Mouse (Mus musculus): ENCODE data around the gene Cfap221. TPM values are rescaled to one million over a fixed set of nuclear protein-coding genes. Genes with fewer than 3 reads are reported as not detected.

Cfap221 gene
- under 1 TPM in 2 of 4 experiments, not detected in 2; 0.15 to 0.22 TPM for total RNA-seq (2022)

- DNase-seq = peak; percentile 38
Measured at GRCm38 (mm10) chr1:119996798-119997581, at the start of gene Cfap221. Gene Cfap221 (minus strand): TSS chr1:119997234.

- DNase-seq = no peak
Measured at GRCm38 (mm10) chr1:120044584-120044983, 47.5 kb upstream of the Cfap221 start.

GRCm38 (mm10) chr1:120042421-120042820, 45.4 kb upstream of the Cfap221 start:
- DNase-seq = no peak

GRCm38 (mm10) chr1:120038594-120038993, 41.6 kb upstream of the Cfap221 start:
- no peak for DNase-seq

GRCm38 (mm10) chr1:120037021-120037683, 40.1 kb upstream of the Cfap221 start:
- peak; percentile 26 for DNase-seq

GRCm38 (mm10) chr1:120035456-120036034, 38.5 kb upstream of the Cfap221 start:
- no peak for DNase-seq

- DNase-seq = no peak
Measured at GRCm38 (mm10) chr1:120034793-120035192, 37.8 kb upstream of the Cfap221 start.

- no peak for DNase-seq
Measured at GRCm38 (mm10) chr1:120033469-120033854, 36.4 kb upstream of the Cfap221 start.

GRCm38 (mm10) chr1:120032804-120033468, 35.9 kb upstream of the Cfap221 start:
- peak; percentile 70 for DNase-seq

GRCm38 (mm10) chr1:120030474-120030873, 33.4 kb upstream of the Cfap221 start:
- DNase-seq = no peak

GRCm38 (mm10) chr1:120027693-120028092, 30.7 kb upstream of the Cfap221 start:
- DNase-seq = no peak

GRCm38 (mm10) chr1:120025050-120025439, 28.0 kb upstream of the Cfap221 start:
- DNase-seq = no peak

- no peak for DNase-seq
Measured at GRCm38 (mm10) chr1:120024331-120025049, 27.5 kb upstream of the Cfap221 start.

- no peak for DNase-seq
Measured at GRCm38 (mm10) chr1:120021951-120022350, 24.9 kb upstream of the Cfap221 start.

GRCm38 (mm10) chr1:120020322-120020897, 23.4 kb upstream of the Cfap221 start:
- DNase-seq = no peak

GRCm38 (mm10) chr1:120019428-120019827, 22.4 kb upstream of the Cfap221 start:
- DNase-seq = no peak

- no peak for DNase-seq
Measured at GRCm38 (mm10) chr1:120018900-120019299, 21.9 kb upstream of the Cfap221 start.

- no peak for DNase-seq
Measured at GRCm38 (mm10) chr1:120016240-120016639, 19.2 kb upstream of the Cfap221 start.

- DNase-seq = peak; percentile 24
Measured at GRCm38 (mm10) chr1:120013111-120013510, 16.1 kb upstream of the Cfap221 start.

GRCm38 (mm10) chr1:120012638-120013037, 15.6 kb upstream of the Cfap221 start:
- no peak for DNase-seq

- DNase-seq = no peak
Measured at GRCm38 (mm10) chr1:120007851-120008588, 11.0 kb upstream of the Cfap221 start.

All from adrenal gland, adult 8-10 months (tissue).